Mouse (Mus musculus) midbrain, embryonic 12.5 days (tissue): ENCODE results near the gene Prdm5. TPM values are rescaled to one million over a fixed set of nuclear protein-coding genes. Genes with fewer than 3 reads are reported as not detected.

Source experiments
- ATAC-seq: fragments of 200-750 bp; cut with Nextera tagmentation; 2 replicates; pipeline ENCODE4 v1.8.0; 2017; ENCODE audit warnings: low read depth, moderate TSS enrichment, moderate library complexity; ENCODE audit not compliant: low FRiP score
- H3K27ac ChIP-seq: fragments of 300-500 bp; sonication (generic); replicated peaks from 2 replicates; pipeline ENCODE4 v1.5.1; 2016; ENCODE audit warnings: mild to moderate bottlenecking
- H3K27me3 ChIP-seq: fragments of 300-500 bp; sonication (generic); 2 replicates; pipeline ENCODE4 v1.6.1; 2016; ENCODE audit warnings: mild to moderate bottlenecking
- H3K36me3 ChIP-seq: fragments of 300-500 bp; sonication (generic); 2 replicates; pipeline ENCODE4 v1.6.1; 2016
- H3K4me1 ChIP-seq: fragments of 300-500 bp; sonication (generic); 2 replicates; pipeline ENCODE4 v1.6.1; 2016
- H3K4me2 ChIP-seq: fragments of 300-500 bp; sonication (generic); replicated peaks from 2 replicates; pipeline ENCODE4 v1.6.1; 2016; ENCODE audit warnings: mild to moderate bottlenecking, moderate library complexity
- H3K4me3 ChIP-seq: fragments of 300-500 bp; sonication (generic); 2 replicates; pipeline ENCODE4 v1.5.1; 2016; ENCODE audit warnings: mild to moderate bottlenecking
- H3K9ac ChIP-seq: fragments of 300-500 bp; sonication (generic); replicated peaks from 2 replicates; pipeline ENCODE4 v1.6.1; 2016; ENCODE audit warnings: mild to moderate bottlenecking, moderate library complexity
- H3K9me3 ChIP-seq: fragments of 300-500 bp; sonication (generic); 2 replicates; pipeline ENCODE4 v1.6.1; 2016; ENCODE audit warnings: mild to moderate bottlenecking
- WGBS: fragments of 180-500 bp; shearing (Covaris S2); methylation state at CpG from one replicate; pipeline ENCODE4 v1.1.7; 2016; 5-methylcytosine and 5-hydroxymethylcytosine counted together
- polyA plus RNA-seq: library from polyadenylated mRNA; unstranded; fragments of >200 nt; fragmentation: Nextera tagmentation; extraction: Ambion mirVana; gene quantifications from 2 replicates; pipeline ENCODE4 v1.2.1, GENCODE M21; 2016

Gene Prdm5
- polyA plus RNA-seq, 1 experiment from 2014 or later = 15.5 TPM

- Histone ChIP-seq H3K9ac (no peak overlapping the region), H3K4me2 (no peak overlapping the region), H3K36me3 (no peaks in the 10 kb centered on the region), H3K27ac (no peak overlapping the region), H3K4me3 (no peak overlapping the region), H3K27me3 (no peaks in the 10 kb centered on the region), H3K9me3 (no peaks in the 10 kb centered on the region), H3K4me1 (no peaks in the 10 kb centered on the region)
- ATAC-seq = no peak
- WGBS = 91% methylated on average over 4 of the region's 4 CpGs
These were observed 5.2 kb upstream of the Prdm5 start for GRCm38 (mm10) chr6:65773566-65773965.

DNA sequence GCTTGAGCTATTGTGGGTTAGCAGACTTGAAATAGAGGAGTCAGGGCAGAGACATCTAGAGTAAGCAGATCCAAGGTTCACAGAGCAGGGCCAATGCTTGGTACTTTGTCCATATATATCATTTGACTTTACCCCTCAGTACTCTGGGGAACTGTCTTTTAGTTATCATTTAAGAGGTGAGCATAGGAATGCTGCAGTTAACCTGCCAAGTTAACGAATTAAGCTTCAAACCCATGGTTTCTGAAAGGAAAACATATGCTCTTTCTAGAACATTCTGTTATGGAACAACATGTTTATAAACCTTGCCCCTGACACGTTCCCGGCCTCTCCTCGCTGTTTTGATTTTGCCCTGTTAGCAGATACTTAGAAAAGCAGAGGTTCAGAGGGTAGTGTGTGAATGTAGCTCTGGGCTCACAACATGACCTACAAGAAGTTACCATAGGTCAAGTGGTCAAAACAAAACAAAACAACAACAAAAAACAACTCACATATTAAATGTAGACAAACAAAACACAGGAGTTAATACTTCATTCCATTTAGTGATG, 973 bp downstream of the Prdm5 start:
- Histone ChIP-seq H3K27ac (no peak overlapping the region), H3K27me3 (no peaks in the 10 kb centered on the region), H3K9me3 (no peaks in the 10 kb centered on the region), H3K4me3 (peak overlapping the region; percentile 63), H3K9ac (peak overlapping the region; percentile 81; the same call in 1 of the 2 replicates), H3K36me3 (no peaks in the 10 kb centered on the region), H3K4me2 (peak overlapping the region; percentile 87), H3K4me1 (peaks cover 7% of the 10 kb centered on the region; the same call in 1 of the 2 replicates)
- no peak for ATAC-seq
- 92% methylated on average over 4 of the region's 4 CpGs for WGBS

- no peaks in the 10 kb centered on the region for H3K9me3 ChIP-seq
- no peak overlapping the region for H3K4me3 ChIP-seq
- no peaks in the 10 kb centered on the region for H3K27me3 ChIP-seq
- H3K9ac ChIP-seq = no peak overlapping the region
- 85% methylated on average over 7 of the region's 7 CpGs for WGBS
- H3K4me1 ChIP-seq = peaks cover 7% of the 10 kb centered on the region; the same call in 1 of the 2 replicates
- H3K27ac ChIP-seq = no peak overlapping the region
- no peaks in the 10 kb centered on the region for H3K36me3 ChIP-seq
- no peak overlapping the region for H3K4me2 ChIP-seq
- no peak for ATAC-seq
These were observed 2.7 kb downstream of the Prdm5 start for GRCm38 (mm10) chr6:65781441-65781840.

- Histone ChIP-seq H3K9me3 (no peaks in the 10 kb centered on the region), H3K4me1 (peaks cover 7% of the 10 kb centered on the region; the same call in 1 of the 2 replicates), H3K4me2 (no peak overlapping the region), H3K27ac (no peak overlapping the region), H3K27me3 (no peaks in the 10 kb centered on the region), H3K9ac (no peak overlapping the region), H3K36me3 (no peaks in the 10 kb centered on the region), H3K4me3 (no peak overlapping the region)
- no peak for ATAC-seq
- WGBS = 82% methylated on average over 1 of the region's 1 CpGs
These were observed 4.9 kb downstream of the Prdm5 start for GRCm38 (mm10) chr6:65783670-65784069.

- H3K4me3 ChIP-seq = no peak overlapping the region
- 79% methylated on average over 2 of the region's 2 CpGs for WGBS
- no peak overlapping the region for H3K9ac ChIP-seq
- H3K9me3 ChIP-seq = no peaks in the 10 kb centered on the region
- H3K27ac ChIP-seq = no peak overlapping the region
- H3K4me2 ChIP-seq = no peak overlapping the region
- no peaks in the 10 kb centered on the region for H3K36me3 ChIP-seq
- H3K27me3 ChIP-seq = no peaks in the 10 kb centered on the region
- no peak for ATAC-seq
- no peaks in the 10 kb centered on the region for H3K4me1 ChIP-seq
These were observed 14.1 kb downstream of the Prdm5 start for GRCm38 (mm10) chr6:65792923-65793322.

- Histone ChIP-seq H3K4me2 (no peak overlapping the region), H3K27ac (no peak overlapping the region), H3K9ac (no peak overlapping the region), H3K36me3 (no peaks in the 10 kb centered on the region), H3K9me3 (no peaks in the 10 kb centered on the region), H3K27me3 (no peaks in the 10 kb centered on the region), H3K4me1 (no peaks in the 10 kb centered on the region), H3K4me3 (no peak overlapping the region)
- no peak for ATAC-seq
- WGBS = 79% methylated on average over 3 of the region's 3 CpGs
These were observed 17.8 kb downstream of the Prdm5 start for GRCm38 (mm10) chr6:65796552-65796951.

DNA sequence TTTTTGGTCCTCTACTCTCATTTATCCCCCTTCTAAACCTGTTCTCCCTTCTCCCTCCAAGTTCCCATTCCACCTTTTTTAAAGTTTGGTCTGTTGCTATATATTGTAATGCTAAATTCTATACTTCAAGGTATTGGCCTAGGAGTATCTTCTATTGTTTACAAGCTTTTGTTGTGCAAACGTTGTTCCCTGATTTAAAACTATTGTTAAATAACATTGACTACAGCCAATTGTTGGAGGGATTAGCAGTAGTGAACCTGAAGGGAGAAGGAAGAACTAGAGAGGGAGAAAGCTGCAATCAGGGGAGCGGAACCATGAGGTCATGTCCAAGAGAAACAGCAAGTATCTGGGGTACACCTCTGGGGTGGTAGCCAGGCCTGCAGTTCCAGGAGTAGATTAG, 18.5 kb downstream of the Prdm5 start:
- Histone ChIP-seq H3K4me3 (no peak overlapping the region), H3K9me3 (no peaks in the 10 kb centered on the region), H3K4me2 (no peak overlapping the region), H3K9ac (no peak overlapping the region), H3K27me3 (no peaks in the 10 kb centered on the region), H3K4me1 (no peaks in the 10 kb centered on the region), H3K36me3 (no peaks in the 10 kb centered on the region), H3K27ac (no peak overlapping the region)
- 69% methylated on average over 2 of the region's 2 CpGs for WGBS
- ATAC-seq = no peak

GRCm38 (mm10) chr6:65798390-65798789, 19.6 kb downstream of the Prdm5 start:
- H3K4me2 ChIP-seq = no peak overlapping the region
- 95% methylated on average over 3 of the region's 3 CpGs for WGBS
- no peaks in the 10 kb centered on the region for H3K36me3 ChIP-seq
- H3K9me3 ChIP-seq = no peaks in the 10 kb centered on the region
- ATAC-seq = no peak
- H3K4me3 ChIP-seq = no peak overlapping the region
- no peak overlapping the region for H3K27ac ChIP-seq
- H3K4me1 ChIP-seq = no peaks in the 10 kb centered on the region
- no peaks in the 10 kb centered on the region for H3K27me3 ChIP-seq
- H3K9ac ChIP-seq = no peak overlapping the region

- no peak for ATAC-seq
- Histone ChIP-seq H3K4me2 (no peak overlapping the region), H3K4me3 (no peak overlapping the region), H3K9ac (no peak overlapping the region), H3K27ac (no peak overlapping the region), H3K9me3 (no peaks in the 10 kb centered on the region), H3K4me1 (no peaks in the 10 kb centered on the region), H3K36me3 (no peaks in the 10 kb centered on the region), H3K27me3 (no peaks in the 10 kb centered on the region)
- WGBS = 73% methylated on average over 3 of the region's 3 CpGs
These were observed 32.9 kb downstream of the Prdm5 start for GRCm38 (mm10) chr6:65811685-65812084.

GRCm38 (mm10) chr6:65818039-65818747, 39.4 kb downstream of the Prdm5 start:
- ATAC-seq = no peak
- no peaks in the 10 kb centered on the region for H3K36me3 ChIP-seq
- no peak overlapping the region for H3K4me3 ChIP-seq
- H3K9me3 ChIP-seq = no peaks in the 10 kb centered on the region
- no peak overlapping the region for H3K4me2 ChIP-seq
- no peak overlapping the region for H3K27ac ChIP-seq
- H3K4me1 ChIP-seq = no peaks in the 10 kb centered on the region
- 86% methylated on average over 4 of the region's 4 CpGs for WGBS
- no peaks in the 10 kb centered on the region for H3K27me3 ChIP-seq
- no peak overlapping the region for H3K9ac ChIP-seq

GRCm38 (mm10) chr6:65828656-65829055, 49.9 kb downstream of the Prdm5 start:
- 62% methylated on average over 1 of the region's 1 CpGs for WGBS
- no peak overlapping the region for H3K27ac ChIP-seq
- no peaks in the 10 kb centered on the region for H3K4me1 ChIP-seq
- H3K9me3 ChIP-seq = peaks cover 4% of the 10 kb centered on the region; the same call in 1 of the 2 replicates
- peaks cover 8% of the 10 kb centered on the region; the same call in 1 of the 2 replicates for H3K36me3 ChIP-seq
- H3K27me3 ChIP-seq = no peaks in the 10 kb centered on the region
- H3K9ac ChIP-seq = no peak overlapping the region
- ATAC-seq = no peak
- no peak overlapping the region for H3K4me3 ChIP-seq
- no peak overlapping the region for H3K4me2 ChIP-seq

GRCm38 (mm10) chr6:65831443-65831842, 52.7 kb downstream of the Prdm5 start:
- H3K27me3 ChIP-seq = no peaks in the 10 kb centered on the region
- H3K4me2 ChIP-seq = no peak overlapping the region
- no peaks in the 10 kb centered on the region for H3K4me1 ChIP-seq
- peaks cover 7% of the 10 kb centered on the region; the same call in 1 of the 2 replicates for H3K9me3 ChIP-seq
- no peak overlapping the region for H3K4me3 ChIP-seq
- 90% methylated on average over 5 of the region's 5 CpGs for WGBS
- no peak overlapping the region for H3K9ac ChIP-seq
- ATAC-seq = no peak
- H3K27ac ChIP-seq = no peak overlapping the region
- peaks cover 12% of the 10 kb centered on the region; the same call in 1 of the 2 replicates for H3K36me3 ChIP-seq
